Mouse (Mus musculus) right cerebral cortex, postnatal 25 days (tissue): Measurements from ENCODE around the gene Acp7.

Experiments
- DNase-seq: peaks from one replicate; pipeline ENCODE4 v3.0.0; 2022

Acp7 gene

DNA sequence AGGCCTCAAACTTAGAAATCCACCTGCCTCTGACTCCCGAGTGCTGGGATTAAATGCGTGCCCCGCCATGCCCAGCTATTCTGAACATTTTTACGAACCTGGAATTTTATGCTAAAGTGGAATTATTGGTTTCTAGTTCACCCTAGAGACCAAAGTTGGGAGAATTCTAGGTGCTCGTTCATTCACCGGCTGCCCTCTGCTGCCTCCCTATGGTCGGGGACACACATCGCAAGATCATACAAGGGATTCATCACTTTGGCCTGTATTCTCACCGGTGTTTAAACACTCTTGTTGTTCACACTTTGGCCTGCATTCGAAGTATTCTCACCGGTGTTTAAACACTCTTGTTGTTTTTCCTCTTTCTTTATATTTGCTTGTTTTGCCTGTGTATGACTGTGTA, 30.1 kb downstream of the Acp7 start:
- DNase-seq = peak; percentile 63

DNA sequence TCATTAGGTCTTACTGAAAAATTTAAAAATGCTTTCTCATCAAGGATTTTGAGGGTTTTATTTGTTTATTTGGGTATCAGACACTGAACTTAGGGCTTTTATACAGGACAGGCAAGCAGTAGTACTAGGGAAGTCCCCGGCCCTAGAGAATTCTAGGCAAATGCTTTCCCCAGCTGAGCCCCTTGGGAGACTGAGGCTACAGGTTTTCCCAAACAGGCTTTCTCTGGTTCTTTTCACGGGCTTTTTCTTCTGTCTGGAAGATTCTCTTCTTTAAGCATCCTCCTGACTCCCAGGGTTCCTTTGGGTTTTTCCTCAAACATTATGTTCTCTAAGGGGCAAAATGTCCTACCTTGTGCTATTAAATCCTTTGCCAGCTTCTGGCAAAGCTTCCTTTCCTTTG, 32.2 kb downstream of the Acp7 start:
- DNase-seq = no peak

DNA sequence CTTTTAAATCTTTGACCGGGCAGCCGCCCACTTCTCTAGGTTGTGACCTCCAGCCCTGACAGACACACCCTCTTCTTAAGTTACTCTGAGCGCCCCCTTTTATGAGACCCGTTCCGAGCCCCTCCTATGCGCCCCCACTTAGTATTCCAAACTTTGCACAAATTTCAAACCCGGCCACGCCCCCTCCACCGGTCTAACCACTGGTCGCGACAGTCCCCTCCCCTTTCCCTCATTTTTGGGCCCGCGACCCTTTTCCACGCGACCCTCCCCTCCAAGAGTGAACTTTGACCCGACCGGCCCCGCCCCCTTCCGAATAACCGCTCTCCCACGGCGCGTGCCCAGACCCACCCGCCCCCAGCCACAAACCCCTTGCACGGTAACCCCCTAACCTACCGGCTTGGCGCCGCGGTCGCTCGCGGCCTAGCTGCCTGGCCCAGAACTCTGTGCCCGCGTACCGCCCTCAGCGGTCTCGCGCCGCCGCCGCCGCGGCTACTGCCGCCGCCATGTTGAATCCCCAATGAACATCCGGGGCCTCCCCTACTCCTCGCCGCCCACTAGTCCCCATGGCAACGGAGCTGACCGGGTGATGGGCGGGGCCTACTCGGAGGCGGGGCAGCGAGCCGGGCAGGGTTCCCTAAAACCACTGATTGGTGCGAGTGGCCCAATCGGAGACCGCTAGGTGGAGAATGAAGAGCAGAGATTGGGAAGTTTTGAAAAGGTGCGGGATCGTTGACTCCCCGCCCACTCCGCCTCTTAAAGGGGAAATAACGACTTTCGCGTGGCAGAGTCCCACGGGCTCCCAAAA, 33.3 kb downstream of the Acp7 start, which contains the start of the genes Samd4b and Pak4:
TSS of gene Samd4b (minus strand) at position 503 of the 805 bp plus-strand sequence.
TSS of gene Pak4 (minus strand) at position 544 of the 805 bp plus-strand sequence.
- DNase-seq = peak; percentile 99

DNA sequence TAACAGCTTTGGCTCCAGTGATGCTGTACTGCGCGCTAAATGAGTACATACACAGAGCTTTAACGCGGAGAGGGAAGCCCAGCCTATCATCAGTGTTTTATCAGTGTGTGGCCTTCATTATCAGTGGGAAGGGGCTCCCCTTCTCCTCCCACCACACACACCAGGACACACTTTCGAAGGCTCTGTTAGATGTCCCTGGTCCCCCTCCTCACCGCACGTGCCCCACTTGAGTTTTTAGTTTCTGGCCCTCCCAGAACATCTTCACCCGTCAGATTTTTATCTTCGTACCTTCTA, 33.9 kb downstream of the Acp7 start:
- DNase-seq = no peak

DNA sequence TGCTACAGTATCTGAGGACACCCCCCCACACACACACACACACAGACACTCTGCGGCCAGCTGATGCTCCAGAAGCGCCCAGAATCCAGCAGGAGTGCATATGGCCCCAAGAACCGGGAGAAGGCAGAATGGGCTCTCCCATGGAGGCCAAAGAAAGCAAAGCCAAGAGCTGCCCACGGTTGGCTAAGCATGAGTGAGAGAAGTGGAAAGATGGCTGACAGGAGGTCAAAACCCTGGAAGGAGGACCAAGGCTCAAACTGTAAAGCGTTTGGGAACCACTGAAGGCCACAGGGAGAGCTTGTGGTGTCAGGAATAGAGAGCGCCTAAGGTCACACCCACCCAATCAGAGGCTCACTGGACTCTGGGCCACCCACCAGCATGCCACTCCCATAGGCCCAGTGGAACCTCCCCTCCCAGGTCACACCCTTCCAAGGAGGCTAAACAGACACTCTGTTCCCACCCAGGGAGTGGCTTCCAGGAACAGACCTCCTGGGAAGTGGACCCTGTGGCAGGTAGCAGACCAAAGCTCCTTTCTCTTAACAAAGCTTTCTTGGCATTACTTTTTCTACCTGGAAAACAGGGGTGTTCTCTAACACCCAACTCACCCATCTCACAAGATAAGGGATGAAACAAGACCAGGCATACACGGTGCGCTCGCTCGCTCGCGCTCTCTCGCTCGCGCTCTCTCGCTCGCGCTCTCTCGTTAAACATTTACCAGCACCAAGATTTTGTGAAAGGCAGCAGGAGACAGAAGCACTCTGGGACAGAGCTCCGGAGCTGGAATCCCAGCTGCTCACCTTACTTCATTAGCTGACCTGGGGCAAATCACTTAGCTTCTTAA, 34.5 kb downstream of the Acp7 start:
- DNase-seq = no peak

DNA sequence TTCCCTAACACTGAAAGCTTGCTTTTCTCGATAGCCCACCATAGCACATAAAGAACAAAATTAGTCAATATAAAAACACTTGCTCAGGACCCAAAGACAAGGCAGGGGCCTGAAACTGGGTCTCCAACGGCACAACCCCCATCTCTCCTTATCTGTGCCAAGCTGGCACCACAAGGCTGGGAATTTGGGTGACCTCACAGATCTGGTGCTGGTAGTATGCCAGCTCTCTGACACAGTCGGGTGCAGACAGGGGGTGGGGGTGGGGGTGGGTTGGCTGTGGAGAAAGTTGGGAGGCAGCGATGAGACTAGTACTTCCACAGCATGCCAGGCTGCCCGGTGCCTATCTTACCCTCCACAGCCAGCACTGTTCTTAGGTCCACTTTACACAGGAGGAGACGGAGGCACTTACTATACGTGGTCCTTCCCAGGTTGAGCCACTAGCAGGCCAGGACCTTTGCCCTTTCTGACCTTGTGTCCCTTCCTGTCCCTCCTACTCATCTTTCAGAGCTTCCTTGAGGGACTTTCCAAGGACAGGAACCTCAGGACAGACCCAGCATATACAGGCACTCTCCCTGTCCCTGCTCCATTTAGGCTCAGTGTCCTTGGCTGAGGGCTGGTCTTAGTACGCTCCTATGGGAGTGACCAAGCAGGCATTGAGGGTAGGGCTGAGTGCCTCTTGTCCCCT, 35.2 kb downstream of the Acp7 start:
- no peak for DNase-seq

DNA sequence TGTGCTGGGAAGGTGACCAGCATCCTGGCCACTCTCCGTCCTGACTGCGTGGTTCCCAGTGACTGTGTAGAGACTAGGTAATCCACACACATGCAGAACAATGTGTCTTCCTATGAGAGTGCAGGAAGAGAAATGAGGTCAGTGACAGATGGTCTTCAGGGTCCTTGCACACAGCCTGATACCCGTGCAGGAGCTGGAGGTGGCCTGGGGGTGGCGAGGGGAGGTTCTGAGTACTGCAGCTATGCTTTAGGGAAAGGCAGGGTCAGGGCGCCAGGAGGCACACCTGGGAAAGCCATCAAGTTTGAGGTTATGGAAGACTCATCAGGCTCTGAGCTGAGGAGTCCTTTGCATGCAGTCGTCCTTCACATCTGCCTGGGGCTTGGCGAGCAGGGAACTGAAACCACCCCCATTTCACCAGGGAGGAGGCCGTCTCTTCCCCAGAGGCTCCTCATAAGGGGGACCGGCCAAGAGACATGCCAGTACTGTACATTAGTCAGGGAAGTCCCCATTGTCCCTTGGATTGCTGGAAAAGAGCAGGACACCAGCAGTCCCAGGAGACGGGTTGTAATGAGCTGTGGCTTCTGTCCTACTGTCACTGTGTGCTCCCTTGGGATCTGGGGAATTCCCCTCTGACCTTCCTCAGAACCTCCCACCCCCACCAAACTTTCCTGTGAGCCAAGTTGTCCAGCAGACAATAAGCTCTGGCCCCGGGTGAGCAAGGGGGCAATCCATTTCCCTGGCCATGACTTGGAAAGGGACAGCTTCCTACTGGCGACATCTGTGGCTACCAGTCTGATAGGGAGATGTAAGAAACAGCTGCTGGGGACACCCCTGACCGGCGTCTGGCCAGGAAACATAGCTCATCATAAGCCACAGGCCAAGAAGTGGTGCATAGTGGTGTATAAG, 37.7 kb downstream of the Acp7 start:
- DNase-seq = no peak

DNA sequence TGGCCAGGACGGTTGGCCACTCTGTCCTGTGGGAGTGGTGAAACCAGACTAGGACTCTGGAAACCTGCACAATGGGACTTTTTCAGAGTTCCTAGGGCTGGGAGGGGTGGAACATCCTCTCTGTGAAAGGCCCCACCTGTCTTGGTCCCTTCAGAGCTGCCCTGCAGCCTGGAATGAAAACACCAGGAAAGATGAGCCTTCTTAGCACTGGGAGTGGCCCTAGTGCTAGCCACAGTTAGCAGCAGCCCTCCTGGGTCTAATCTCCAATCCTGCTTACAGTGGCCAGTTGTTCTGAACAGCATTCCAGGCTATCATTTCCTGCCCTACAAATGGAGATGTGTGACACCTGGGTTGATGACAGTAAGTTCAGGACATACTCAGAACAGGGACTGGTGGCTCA, 39.3 kb downstream of the Acp7 start:
- no peak for DNase-seq

DNA sequence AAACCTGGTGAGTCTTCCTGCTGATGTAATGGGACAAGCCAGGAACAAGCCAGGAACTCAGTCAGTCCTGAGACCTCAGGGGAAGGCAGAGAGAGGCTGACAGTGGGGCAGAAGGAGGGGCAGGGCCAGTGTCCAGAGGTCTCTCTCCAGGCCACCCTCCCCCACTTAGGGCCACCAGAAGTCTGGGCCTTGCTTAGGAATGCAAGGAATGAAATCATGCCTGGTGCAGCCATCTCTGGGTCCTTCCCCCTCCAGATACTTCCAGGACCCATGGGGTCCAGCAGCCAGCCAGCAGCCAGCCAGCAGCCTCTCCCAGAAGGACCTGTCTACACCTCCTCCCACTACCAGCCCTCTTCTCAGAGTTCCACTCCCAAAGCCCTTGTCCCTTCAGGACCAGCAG, 43.5 kb downstream of the Acp7 start:
- DNase-seq = no peak

DNA sequence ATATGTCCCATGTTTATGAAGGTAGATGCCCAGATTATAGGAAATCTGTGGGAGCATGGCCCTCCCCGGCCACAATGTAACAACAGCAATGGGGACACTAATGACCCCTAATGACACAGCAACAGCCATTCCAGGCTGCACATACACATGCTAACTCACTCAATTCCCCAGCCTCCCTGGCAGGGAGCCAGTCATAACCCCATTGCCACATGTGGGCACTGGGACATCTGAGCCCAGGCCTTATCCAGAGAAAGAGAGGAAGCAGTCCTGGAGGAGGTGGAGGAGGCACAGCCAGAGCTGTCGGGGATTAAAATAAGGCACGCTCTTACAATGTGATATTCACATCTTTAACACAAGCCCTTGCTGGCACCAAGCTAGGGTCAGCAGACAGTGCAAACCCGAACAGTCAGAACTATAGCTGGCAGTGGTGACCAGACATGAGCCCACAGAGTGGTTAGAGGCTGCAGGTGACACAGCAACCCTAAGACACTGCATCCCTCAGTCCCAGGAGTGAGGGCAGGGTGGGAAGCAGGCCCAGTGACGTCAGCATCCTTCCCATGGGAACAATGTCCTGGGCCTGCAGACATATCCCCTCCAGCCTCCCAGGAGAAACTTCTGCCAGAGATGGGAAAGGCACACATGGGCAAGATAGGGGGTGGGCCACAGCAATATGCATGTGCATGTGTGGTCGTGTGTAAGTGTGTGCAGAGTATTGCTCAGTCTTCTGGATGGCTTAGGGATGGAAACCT, 44.3 kb downstream of the Acp7 start:
- no peak for DNase-seq

DNA sequence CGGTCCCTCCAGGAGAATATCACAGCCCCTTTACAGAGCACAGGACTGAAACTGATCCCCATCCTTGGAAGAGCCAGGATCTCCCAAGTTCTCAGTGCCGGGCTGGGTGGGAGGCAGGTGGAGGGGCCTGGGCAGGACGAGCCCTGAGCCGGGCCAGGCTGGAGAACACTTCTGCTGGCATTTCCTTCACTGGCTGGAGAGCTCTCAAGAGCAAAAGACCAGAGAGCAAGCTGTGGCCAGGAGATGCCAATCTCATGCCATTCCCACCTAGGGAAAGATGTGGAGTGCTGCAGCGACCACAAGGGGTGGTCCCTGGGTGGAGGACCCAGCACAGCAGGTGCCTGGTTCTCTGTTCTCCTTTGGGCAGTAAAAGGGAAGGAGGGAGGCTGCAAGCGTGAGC, 46.1 kb downstream of the Acp7 start:
- DNase-seq = no peak

DNA sequence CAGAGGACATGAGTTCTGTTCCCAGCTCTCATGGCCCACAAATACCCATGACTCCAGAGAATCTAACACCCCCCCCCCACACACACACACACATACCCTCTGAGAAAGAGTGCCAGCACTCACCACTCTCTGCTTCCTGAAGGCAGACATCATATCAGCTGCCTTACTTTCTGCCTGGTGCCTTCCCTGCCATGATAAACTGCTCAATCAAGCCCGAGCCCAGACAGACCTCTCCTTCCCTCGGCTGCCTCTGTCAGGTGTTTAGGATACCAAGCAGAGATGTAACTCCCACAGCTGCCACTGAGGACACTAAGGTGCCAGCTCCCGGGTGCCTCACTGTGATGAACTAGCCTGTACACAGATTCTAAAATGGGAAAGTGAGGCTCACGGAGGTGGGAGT, 46.7 kb downstream of the Acp7 start:
- no peak for DNase-seq

DNA sequence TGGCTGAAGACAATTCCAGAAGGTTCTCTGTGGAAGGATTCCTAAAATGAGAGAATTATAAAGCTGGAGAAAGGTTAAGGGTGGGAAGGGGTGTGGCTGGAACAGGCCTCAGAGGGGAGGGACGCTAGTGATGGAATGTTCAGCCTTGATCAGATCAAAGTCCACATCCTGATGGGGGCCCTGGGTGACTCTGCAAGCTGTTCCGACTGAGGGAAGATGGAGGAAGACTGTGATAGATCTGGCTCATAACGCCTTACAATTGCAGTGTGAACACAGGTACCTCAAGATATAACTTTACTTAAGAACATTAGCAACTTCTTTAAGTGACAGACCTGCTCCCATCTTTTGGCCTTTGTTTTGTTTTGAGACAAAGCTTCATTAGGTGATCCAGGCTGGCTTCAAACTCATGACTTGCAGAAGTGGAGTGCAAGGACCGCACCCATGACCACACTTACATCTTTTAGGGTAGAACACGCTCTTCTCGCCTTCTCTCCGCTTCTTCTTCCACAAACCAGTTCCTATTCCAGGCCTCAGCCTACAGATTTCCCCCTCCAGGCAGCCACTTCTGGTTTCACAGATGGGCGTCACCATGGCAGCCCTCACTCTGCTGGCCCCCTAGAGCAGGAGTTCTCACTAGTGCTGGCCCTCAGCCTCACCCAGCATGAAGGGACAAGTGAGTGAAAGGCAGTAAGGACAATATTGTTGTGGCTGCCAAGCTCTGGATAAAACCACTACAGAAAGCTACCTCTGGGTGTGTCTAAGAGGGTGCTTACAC, 47.4 kb downstream of the Acp7 start:
- peak; percentile 37 for DNase-seq

DNA sequence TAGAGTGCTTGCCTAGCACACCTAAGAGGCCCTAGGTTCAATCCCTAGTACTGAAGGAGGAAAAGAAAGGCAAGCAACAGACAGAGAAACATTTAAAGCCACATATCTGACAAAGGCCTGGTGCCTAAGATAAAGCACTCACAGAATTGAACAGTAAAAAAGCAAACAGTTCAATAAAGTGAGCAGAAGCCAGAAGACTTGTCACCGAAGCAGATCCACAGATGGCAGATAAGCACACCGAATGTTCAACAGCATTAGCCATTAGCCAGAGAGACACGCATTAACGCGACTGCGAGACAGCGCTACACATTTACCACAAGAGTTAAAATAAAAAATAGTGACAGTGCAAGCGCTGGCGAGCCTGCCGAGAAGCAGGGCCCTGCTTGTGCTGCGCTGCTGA, 48.3 kb downstream of the Acp7 start:
- DNase-seq = no peak

DNA sequence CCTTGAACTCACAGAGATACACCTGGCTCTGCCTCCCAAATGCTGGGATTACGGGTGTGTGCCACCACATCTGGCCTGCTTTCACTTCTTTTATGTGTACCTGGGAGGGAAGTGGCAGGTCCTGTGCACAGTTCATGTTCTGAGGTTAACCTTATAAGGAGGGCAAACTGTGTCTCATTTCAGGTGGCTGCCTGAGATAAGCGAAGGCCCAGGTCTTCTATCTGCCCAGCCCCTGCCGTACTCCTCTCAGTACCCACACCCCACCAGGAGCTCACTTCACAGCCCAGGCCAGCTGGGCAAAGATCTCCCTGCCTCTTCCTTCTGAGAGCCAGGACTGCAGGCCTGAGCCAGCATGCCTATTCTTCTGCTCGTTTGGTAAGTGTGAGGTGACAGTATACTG, 49.4 kb downstream of the Acp7 start:
- DNase-seq = no peak

DNA sequence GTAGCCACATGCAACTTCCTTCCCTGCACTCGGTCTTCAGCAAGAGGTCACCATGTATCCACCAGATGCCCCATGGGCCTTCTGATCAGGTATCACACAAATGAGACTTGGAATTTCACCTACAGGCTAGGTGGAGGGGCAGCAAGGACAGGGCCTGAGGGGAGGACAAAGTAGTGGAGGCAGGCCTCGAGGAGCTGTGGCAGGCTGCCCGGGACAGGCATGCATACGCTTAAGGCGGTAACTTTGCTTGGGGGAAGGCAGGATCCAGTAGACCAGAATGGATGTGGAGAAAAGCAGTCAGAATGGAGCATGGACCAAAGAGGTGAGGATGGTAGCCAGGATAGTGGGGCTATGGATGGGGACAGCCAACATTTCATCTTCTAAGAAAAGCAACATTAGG, 51.3 kb downstream of the Acp7 start:
- no peak for DNase-seq

DNA sequence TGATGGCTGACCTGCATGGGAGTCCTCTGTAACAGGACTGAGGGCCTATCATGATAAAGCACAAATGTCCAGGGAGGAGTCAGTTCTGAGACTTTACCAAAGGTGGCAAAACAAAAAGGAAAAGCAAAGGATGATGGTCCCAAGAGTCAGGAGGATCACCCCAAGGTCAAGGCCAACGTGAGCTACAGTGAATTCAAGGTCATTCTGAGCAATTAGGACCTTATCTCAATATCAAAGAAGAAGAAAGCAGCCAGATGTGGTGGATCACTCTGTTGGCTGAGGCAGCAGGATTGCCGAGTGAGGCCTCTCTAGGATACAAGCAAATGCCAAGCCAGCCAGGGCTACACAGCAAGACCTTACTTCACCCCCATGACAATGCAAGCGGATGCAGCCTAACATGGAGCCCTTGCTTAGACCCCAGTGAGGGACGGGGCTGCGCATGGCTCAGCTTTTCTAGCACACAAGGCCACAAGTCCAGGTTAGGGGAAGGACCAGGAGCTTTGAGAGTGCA, 52.5 kb downstream of the Acp7 start:
- DNase-seq = no peak

DNA sequence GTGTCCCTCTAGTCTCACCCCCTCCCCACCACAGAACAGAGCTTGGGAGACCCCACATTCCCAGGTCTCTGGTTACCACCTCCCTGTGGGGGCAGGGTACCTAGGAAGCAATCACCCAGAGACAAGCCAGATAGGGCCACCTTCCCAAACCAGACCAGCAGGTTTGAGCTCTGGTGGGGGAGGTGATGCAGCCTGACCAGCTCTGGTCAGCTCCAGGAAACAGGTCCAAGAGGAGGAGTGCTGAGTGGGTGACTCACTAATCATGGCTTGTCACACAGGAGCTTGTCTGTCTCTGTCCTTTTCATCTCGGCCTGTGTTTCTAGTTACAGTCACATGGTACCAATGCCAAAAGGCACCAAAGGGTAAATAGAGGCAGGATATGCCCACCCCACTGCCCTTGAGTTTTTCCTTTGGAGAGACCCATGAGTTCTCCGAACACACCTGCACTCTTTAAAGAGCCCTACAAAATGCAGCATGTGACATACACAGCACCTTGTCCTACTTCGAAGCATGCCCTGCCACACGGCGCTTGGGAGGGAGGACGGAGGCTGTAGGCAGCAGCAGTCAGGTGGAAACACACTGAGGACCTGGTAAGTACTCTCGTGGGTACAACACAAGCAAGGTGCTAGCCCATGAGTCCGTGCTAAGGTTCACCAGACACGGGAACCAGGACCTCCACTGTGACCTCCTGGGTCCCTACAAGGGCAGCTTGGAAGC, 53.1 kb downstream of the Acp7 start:
- no peak for DNase-seq

DNA sequence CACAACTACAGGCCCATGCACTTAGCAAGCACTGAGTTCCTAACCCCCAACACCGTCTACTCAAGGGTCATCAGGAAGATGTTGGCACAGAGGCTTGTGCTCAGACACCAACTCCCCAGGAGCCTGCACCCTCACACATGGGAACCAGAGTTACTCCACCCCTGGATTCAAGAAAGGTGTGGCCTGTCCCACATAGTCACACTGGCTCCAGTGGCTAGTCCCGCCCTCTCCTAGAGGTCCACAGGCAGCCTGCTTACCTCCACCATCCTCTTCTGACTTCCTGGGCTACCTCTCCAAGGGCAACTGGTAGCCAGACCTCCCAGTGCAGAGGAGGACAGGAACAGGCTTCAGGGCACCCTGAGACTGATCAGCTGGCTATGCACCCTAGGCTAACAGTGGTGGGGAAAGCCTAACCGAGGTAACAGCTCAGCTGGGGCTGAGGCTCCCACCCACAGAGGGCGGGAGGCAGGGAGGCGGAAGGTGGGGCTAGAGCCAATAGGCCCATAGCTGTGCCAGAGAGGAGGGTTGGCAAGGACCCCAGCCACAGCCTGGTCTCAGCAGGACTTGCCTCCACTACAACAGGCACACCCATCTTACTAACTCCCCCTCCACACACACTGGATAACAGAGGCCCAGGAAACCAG, 54.7 kb downstream of the Acp7 start:
- peak; percentile 36 for DNase-seq

DNA sequence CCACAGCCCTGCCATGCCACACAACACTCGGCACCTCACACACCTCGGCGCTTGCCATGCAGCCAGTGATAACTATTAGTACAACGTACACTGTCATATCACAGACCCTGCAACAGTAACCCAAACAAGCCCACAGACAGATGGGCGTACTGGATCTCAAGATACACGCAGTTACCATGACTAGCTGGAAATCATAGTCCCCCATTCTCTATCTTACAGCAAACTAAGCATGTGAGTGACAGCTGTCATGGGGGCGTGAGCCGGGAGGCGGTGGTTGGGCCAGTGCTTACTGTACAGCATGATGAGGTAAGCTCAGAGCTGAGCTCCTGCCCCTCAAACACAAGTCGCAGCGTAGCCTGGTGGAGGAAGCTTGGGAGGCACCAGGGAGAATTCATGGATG, 55.5 kb downstream of the Acp7 start:
- DNase-seq = no peak
